8 mouse cellular contexts compared by ENCODE assay signal in genomic region chr7:67477996-67478395, GRCm38 (mm10).
A peak's percentile ranks its signal among the peaks of the same experiment; 100 is the strongest.
DNase-seq lines count a peak whose midpoint lies in the region; ATAC-seq and TF ChIP-seq lines count a peak whose summit lies in the region.
"Had no signal": no experiment of that assay in that cellular context is flagged by ENCODE, and none has a peak within 500 bp of the region (broad histone marks: within the 10 kb centered on the region; RNA-seq: fewer than 3 reads in every experiment).

No protein-coding gene starts in this region.

- no peak overlapping the region for H3K4me2 ChIP-seq in hindbrain, embryonic 12.5 days (replicated peaks)
- peak overlapping the region; percentile 16; the same call in 1 of the 2 replicates for H3K4me2 ChIP-seq in neural tube, embryonic 14.5 days (ENCODE audit: low read depth, low read length)
- H3K4me2 ChIP-seq: embryonic facial prominence, embryonic 12.5 days had no signal

- peak; percentile 29 for ATAC-seq in hindbrain, embryonic 12.5 days (ENCODE audit: low FRiP score)
- peak; percentile 72 for ATAC-seq in neural tube, embryonic 14.5 days (ENCODE audit: low read depth)
- no peak for ATAC-seq in erythroblast, adult 5-6 weeks (replicated peaks; ENCODE audit: low FRiP score, poor library complexity, severe bottlenecking)

- DNase-seq in thymus, adult 2 months, result peak; percentile 42
- DNase-seq in thymus, adult 18-20 months, result no peak
- no peak for DNase-seq in c-Kit-positive CD71-positive TER-119-positive erythroid progenitor cells, embryonic 14.5 days (ENCODE audit: low spot score)
- no peak for DNase-seq in layer of hippocampus, adult 9-11 months

- no peak for TF ChIP-seq CTCF in thymus, adult 2 months (IDR thresholded peaks at IDR 0.05; ENCODE audit: borderline replicate concordance, control insufficient read depth, extremely low read depth, insufficient read depth, low read length, poor library complexity)

- H3K27me3 ChIP-seq in thymus, adult 2 months (ENCODE audit: control insufficient read depth, insufficient read depth, low read length), result no peaks in the 10 kb centered on the region
- no peaks in the 10 kb centered on the region; the same call in 1 of the 2 replicates for H3K27me3 ChIP-seq in hindbrain, embryonic 12.5 days
- no peaks in the 10 kb centered on the region for H3K27me3 ChIP-seq in neural tube, embryonic 14.5 days (ENCODE audit: control insufficient read depth, insufficient read depth, low read length)

- 0 out of 2 replicates have a peak overlapping the region, but pooled peaks have one; percentile 11 for H3K27ac ChIP-seq in thymus, adult 2 months (ENCODE audit: control insufficient read depth, insufficient read depth, low read length)
- peak overlapping the region; percentile 7; the same call in 1 of the 2 replicates for H3K27ac ChIP-seq in hindbrain, embryonic 12.5 days
- 0 out of 2 replicates have a peak overlapping the region, but pooled peaks have one; percentile 60 for H3K27ac ChIP-seq in neural tube, embryonic 14.5 days (ENCODE audit: low read depth, low read length)
- H3K27ac ChIP-seq: embryonic facial prominence, embryonic 12.5 days had no signal

- no peak overlapping the region for H3K9ac ChIP-seq in hindbrain, embryonic 12.5 days
- no peak overlapping the region for H3K9ac ChIP-seq in neural tube, embryonic 14.5 days (replicated peaks; ENCODE audit: low read depth, low read length)
- H3K9ac ChIP-seq: embryonic facial prominence, embryonic 12.5 days had no signal

- H3K4me3 ChIP-seq in thymus, adult 2 months (ENCODE audit: control insufficient read depth, insufficient read depth, low read length), result no peak overlapping the region
- H3K4me3 ChIP-seq in hindbrain, embryonic 12.5 days, result no peak overlapping the region
- no peak overlapping the region for H3K4me3 ChIP-seq in neural tube, embryonic 14.5 days (ENCODE audit: low read depth, low read length)
- H3K4me3 ChIP-seq: embryonic facial prominence, embryonic 12.5 days had no signal

- peaks cover 26% of the 10 kb centered on the region for H3K4me1 ChIP-seq in thymus, adult 2 months (replicated peaks; ENCODE audit: control insufficient read depth, insufficient read depth, low read length)
- H3K4me1 ChIP-seq in hindbrain, embryonic 12.5 days, result peaks cover 26% of the 10 kb centered on the region
- peaks cover 10% of the 10 kb centered on the region; the same call in 1 of the 2 replicates for H3K4me1 ChIP-seq in neural tube, embryonic 14.5 days (ENCODE audit: control insufficient read depth, insufficient read depth, low read length)

- no peaks in the 10 kb centered on the region for H3K9me3 ChIP-seq in hindbrain, embryonic 12.5 days (replicated peaks)
- no peaks in the 10 kb centered on the region for H3K9me3 ChIP-seq in neural tube, embryonic 14.5 days (ENCODE audit: control insufficient read depth, low read length)
- H3K9me3 ChIP-seq: embryonic facial prominence, embryonic 12.5 days had no signal

- WGBS in thymus, adult 2 months, result 29% methylated on average over 9 of the region's 10 CpGs
- 43% methylated on average over 8 of the region's 10 CpGs for WGBS in hindbrain, embryonic 12.5 days
- WGBS in neural tube, embryonic 14.5 days, result 27% methylated on average over 8 of the region's 10 CpGs

- 0 out of 2 replicates have a peak, but pooled peaks have one; percentile 32 for TF ChIP-seq POLR2A in thymus, adult 2 months (IDR thresholded peaks at IDR 0.05; ENCODE audit: control insufficient read depth, extremely low read depth, insufficient read depth, low read length, poor library complexity)

- H3K36me3 ChIP-seq in thymus, adult 2 months (ENCODE audit: control insufficient read depth, insufficient read depth, low read length), result no peaks in the 10 kb centered on the region
- no peaks in the 10 kb centered on the region for H3K36me3 ChIP-seq in hindbrain, embryonic 12.5 days
- H3K36me3 ChIP-seq in neural tube, embryonic 14.5 days (ENCODE audit: control insufficient read depth, insufficient read depth, low read length), result no peaks in the 10 kb centered on the region
- H3K36me3 ChIP-seq: embryonic facial prominence, embryonic 12.5 days had no signal

Comparison
In these comparisons a context has a peak if more than half of its experiments do, and no peak if none do; other contexts are left out.
1. H3K27ac ChIP-seq: peak in every context shown above with its lines; median percentile 60 in neural tube, embryonic 14.5 days; 11 in thymus, adult 2 months; 7 in hindbrain, embryonic 12.5 days.